Mouse (Mus musculus) G1E (cell line): ENCODE data around the gene Col4a1.

Source experiments
- CTCF ChIP-seq: IDR thresholded peaks from 2 replicates; pipeline ENCODE4 v1.5.1; 2012; ENCODE audit warnings: low read depth, low read length, inconsistent platforms, mixed read lengths
- GATA1 ChIP-seq: IDR thresholded peaks from 2 replicates; pipeline ENCODE4 v1.6.1; 2012; ENCODE audit warnings: borderline replicate concordance, low read length, inconsistent platforms, mixed read lengths
- POLR2AphosphoS5 ChIP-seq: IDR thresholded peaks from 2 replicates; pipeline ENCODE4 v1.6.1; 2012; ENCODE audit warnings: low read depth, low read length, inconsistent platforms; ENCODE audit not compliant: insufficient replicate concordance
- TAL1 ChIP-seq: conservative IDR thresholded peaks from 2 replicates; pipeline ENCODE4 v1.6.1; 2012; ENCODE audit warnings: low read depth, low read length, inconsistent platforms, mixed read lengths

GRCm38 (mm10) chr8:11304027-11304601 is 8.5 kb downstream of the Col4a1 start:
- TF ChIP-seq TAL1: no peak
- TF ChIP-seq CTCF: no peak
- no peak for TF ChIP-seq POLR2AphosphoS5
- no peak for TF ChIP-seq GATA1
